Mouse (Mus musculus) lung, adult 2 months (tissue): Measurements from ENCODE around the gene Mctp1.

Experiments used
- CTCF ChIP-seq: fragments of 200-500 bp; IDR thresholded peaks from 2 replicates; pipeline ENCODE4 v1.5.1; 2011; ENCODE audit warnings: mild to moderate bottlenecking, low read length, control low read depth; ENCODE audit not compliant: insufficient read depth
- POLR2A ChIP-seq: fragments of 200-500 bp; IDR thresholded peaks from 2 replicates; pipeline ENCODE4 v1.6.1; 2011; ENCODE audit warnings: low read depth, mild to moderate bottlenecking, control low read depth, low read length, borderline replicate concordance; ENCODE audit errors: extremely low read depth

GRCm38 (mm10) chr13:76579414-76579813 is 195.1 kb downstream of the Mctp1 start:
- TF ChIP-seq POLR2A (peak; percentile 83; the same call in 1 of the 2 replicates), CTCF (peak; percentile 17; the same call in 1 of the 2 replicates)
